Mouse (Mus musculus) cerebellum, adult 2 months (tissue): ENCODE measurements around the gene Mmel1.

Experiments used
- CTCF ChIP-seq: fragments of 200-500 bp; IDR thresholded peaks from 2 replicates; pipeline ENCODE4 v1.5.1; 2011; ENCODE audit warnings: low read depth, mild to moderate bottlenecking, control low read depth, low read length, moderate library complexity, borderline replicate concordance; ENCODE audit not compliant: insufficient read depth
- POLR2A ChIP-seq: fragments of 200-500 bp; IDR thresholded peaks from 2 replicates; pipeline ENCODE4 v1.6.1; 2011; ENCODE audit warnings: low read length, control low read depth, borderline replicate concordance; ENCODE audit not compliant: insufficient read depth

DNA sequence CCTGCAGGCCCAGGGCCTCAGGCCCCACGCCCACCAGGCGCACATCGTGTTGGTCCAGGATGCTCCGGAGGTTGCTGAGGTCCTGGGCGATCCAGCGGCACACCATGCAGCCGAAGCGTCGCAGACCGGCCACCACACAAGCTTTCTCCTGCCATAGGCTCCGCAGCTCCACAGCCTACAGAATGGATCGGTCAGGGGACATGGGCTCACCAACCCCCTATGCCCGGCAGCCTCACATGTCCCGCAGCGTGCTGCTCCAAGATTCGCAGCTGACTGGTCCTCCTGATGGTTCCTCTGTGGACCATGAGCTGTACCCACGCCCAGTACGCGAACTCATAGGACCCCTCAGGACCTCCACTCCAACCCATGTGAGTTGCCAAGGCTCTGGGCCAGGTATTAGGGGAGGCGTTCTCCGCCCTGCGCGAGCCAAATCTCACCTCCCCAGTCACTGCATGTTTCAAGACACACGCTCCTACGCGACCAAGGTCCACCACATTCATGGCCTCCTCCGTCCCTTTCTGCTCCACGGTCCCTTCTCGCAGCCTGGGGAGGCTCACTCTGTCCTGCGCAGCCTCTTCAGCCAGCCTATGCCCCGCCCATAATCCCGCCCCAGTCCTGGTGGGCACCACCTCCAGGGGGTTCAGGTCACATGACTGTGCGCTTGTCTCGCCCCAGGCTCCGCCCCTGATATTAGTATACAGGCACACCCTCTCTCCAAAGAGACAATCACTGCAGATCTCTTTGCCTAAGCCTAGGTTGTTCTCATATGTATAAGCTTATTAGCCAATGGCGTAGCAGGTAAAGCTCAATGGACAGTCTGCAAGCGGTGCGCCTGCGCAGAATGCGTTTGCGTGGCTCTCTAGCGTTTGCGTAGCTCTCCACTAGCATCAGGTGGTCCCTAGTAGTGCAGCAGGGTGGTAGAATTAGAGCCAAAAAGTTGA is 29.4 kb downstream of the Mmel1 start, which contains the start of gene Fam213b:
- TF ChIP-seq CTCF (no peak), POLR2A (peak; percentile 98)
